33 mouse cellular contexts compared by ENCODE assay signal in the genomic region with DNA sequence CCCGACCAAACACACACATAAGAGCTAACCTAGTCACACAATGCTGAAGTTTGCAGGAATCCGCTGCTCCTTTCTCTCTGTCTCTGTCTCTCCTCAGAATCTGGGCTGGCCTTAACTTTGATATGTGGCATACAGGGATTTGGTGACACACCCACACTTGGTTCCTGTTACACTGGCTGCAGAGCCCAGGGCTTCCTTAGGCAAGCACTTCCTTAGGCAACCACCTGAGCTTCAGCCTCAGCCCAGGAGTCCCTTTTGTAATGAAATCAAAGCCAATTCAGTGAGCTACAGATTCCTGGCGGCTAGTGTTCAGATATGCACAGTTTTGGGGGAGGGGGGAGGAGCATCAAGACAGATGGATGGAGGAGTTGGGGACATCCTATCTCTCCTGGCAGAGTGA. TPM values are rescaled to one million over a fixed set of nuclear protein-coding genes. Genes with fewer than 3 reads are reported as not detected.
A peak's percentile ranks its signal among the peaks of the same experiment; 100 is the strongest.
DNase-seq lines count a peak whose midpoint lies in the region; ATAC-seq and TF ChIP-seq lines count a peak whose summit lies in the region.
"Had no signal": no experiment of that assay in that cellular context is flagged by ENCODE, and none has a peak within 500 bp of the region (broad histone marks: within the 10 kb centered on the region; RNA-seq: fewer than 3 reads in every experiment).

No protein-coding gene starts in this region.

- no peak; the same call in 1 of the 2 replicates for ATAC-seq in heart, embryonic 13.5 days (ENCODE audit: extremely low read depth, insufficient number of reproducible peaks, low FRiP score, low TSS enrichment)
- ATAC-seq in forebrain, postnatal 0 days, result no peak
- ATAC-seq: activated CD4-positive, CD25-positive, alpha-beta regulatory T cell, adult 4 months; forebrain, embryonic 15.5 days; hindbrain, postnatal 0 days; intestine, embryonic 15.5 days had no signal

- intact Hi-C loops in heart, postnatal 36 days (cut with DNase I), result no loop called here

- H3K36me3 ChIP-seq in heart, embryonic 13.5 days, result no peaks in the 10 kb centered on the region
- no peaks in the 10 kb centered on the region for H3K36me3 ChIP-seq in forebrain, postnatal 0 days (ENCODE audit: insufficient read depth)
- H3K36me3 ChIP-seq: embryonic facial prominence, embryonic 12.5 days; forebrain, embryonic 15.5 days; hindbrain, embryonic 12.5 days; intestine, embryonic 15.5 days; limb, embryonic 12.5 days; lung, embryonic 15.5 days; midbrain, embryonic 12.5 days; neural tube, embryonic 12.5 days had no signal

- no peak for TF ChIP-seq CTCF in forebrain, postnatal 0 days (IDR thresholded peaks at IDR 0.05; ENCODE audit: low read depth)

- no peak overlapping the region for H3K4me3 ChIP-seq in heart, embryonic 13.5 days
- H3K4me3 ChIP-seq in forebrain, postnatal 0 days (ENCODE audit: low read depth, low read length), result no peak overlapping the region
- H3K4me3 ChIP-seq: embryonic facial prominence, embryonic 12.5 days; forebrain, embryonic 15.5 days; gastrocnemius, adult 2 months; hindbrain, embryonic 12.5 days; intestine, embryonic 15.5 days; layer of hippocampus, adult 2 months; left cerebral cortex, adult 2 months; limb, embryonic 12.5 days; lung, embryonic 15.5 days; midbrain, embryonic 12.5 days; myocyte; neural tube, embryonic 12.5 days had no signal

- H3K4me1 ChIP-seq in heart, embryonic 13.5 days, result peaks cover 32% of the 10 kb centered on the region
- H3K4me1 ChIP-seq in forebrain, postnatal 0 days (ENCODE audit: insufficient read depth), result no peaks in the 10 kb centered on the region
- H3K4me1 ChIP-seq: embryonic facial prominence, embryonic 12.5 days; forebrain, embryonic 15.5 days; hindbrain, embryonic 12.5 days; intestine, embryonic 15.5 days; lung, embryonic 15.5 days; midbrain, embryonic 12.5 days; neural tube, embryonic 12.5 days had no signal

- H3K9ac ChIP-seq in heart, embryonic 13.5 days, result peak overlapping the region; percentile 61
- H3K9ac ChIP-seq in forebrain, postnatal 0 days, result no peak overlapping the region
- H3K9ac ChIP-seq: embryonic facial prominence, embryonic 12.5 days; forebrain, embryonic 15.5 days; hindbrain, embryonic 12.5 days; intestine, embryonic 15.5 days; limb, embryonic 12.5 days; lung, embryonic 15.5 days; midbrain, embryonic 12.5 days; neural tube, embryonic 12.5 days had no signal

- DNase-seq in heart, postnatal 36 days, result no peak
- DNase-seq in testis, postnatal 14 days (ENCODE audit: low spot score), result peak; percentile 66
- no peak for DNase-seq in testis, postnatal 10 days (ENCODE audit: low spot score)
- peak; percentile 94 for DNase-seq in R1 (ENCODE audit: low read depth, low spot score)
- no peak for DNase-seq in cerebellum, postnatal 25 days
- DNase-seq in forebrain, postnatal 0 days, result no peak
- DNase-seq: adrenal gland, adult 2 months; B cell, adult 2 months; cerebellum, adult 2 months; cerebellum, postnatal 36 days; embryo, embryonic 11 days; gastrocnemius, adult 2 months; gastrocnemius, postnatal 36 days; kidney, adult 2 months; kidney, postnatal 36 days; right cerebral cortex, adult 18-20 months; spleen, adult 18-20 months; thymus, postnatal 4 days had no signal

- 60% methylated on average over 3 of the region's 3 CpGs for WGBS in heart, embryonic 13.5 days
- WGBS in forebrain, postnatal 0 days, result 70% methylated on average over 3 of the region's 3 CpGs

- no peaks in the 10 kb centered on the region for H3K27me3 ChIP-seq in heart, embryonic 13.5 days (replicated peaks)
- H3K27me3 ChIP-seq in forebrain, postnatal 0 days (ENCODE audit: insufficient read depth, low read length), result no peaks in the 10 kb centered on the region
- H3K27me3 ChIP-seq: embryonic facial prominence, embryonic 12.5 days; forebrain, embryonic 15.5 days; hindbrain, embryonic 12.5 days; intestine, embryonic 15.5 days; limb, embryonic 12.5 days; lung, embryonic 15.5 days; midbrain, embryonic 12.5 days; neural tube, embryonic 12.5 days had no signal

- H3K4me2 ChIP-seq in heart, embryonic 13.5 days, result peak overlapping the region; percentile 50
- no peak overlapping the region for H3K4me2 ChIP-seq in forebrain, postnatal 0 days (ENCODE audit: low read depth)
- H3K4me2 ChIP-seq: embryonic facial prominence, embryonic 12.5 days; forebrain, embryonic 15.5 days; hindbrain, embryonic 12.5 days; intestine, embryonic 15.5 days; limb, embryonic 12.5 days; liver, embryonic 11.5 days; lung, embryonic 15.5 days; midbrain, embryonic 12.5 days; neural tube, embryonic 12.5 days had no signal

- H3K9me3 ChIP-seq in heart, embryonic 13.5 days, result no peaks in the 10 kb centered on the region
- no peaks in the 10 kb centered on the region for H3K9me3 ChIP-seq in forebrain, postnatal 0 days (ENCODE audit: low read length)
- H3K9me3 ChIP-seq: embryonic facial prominence, embryonic 12.5 days; forebrain, embryonic 15.5 days; hindbrain, embryonic 12.5 days; intestine, embryonic 15.5 days; limb, embryonic 12.5 days; lung, embryonic 15.5 days; midbrain, embryonic 12.5 days; neural tube, embryonic 12.5 days had no signal

- H3K27ac ChIP-seq in heart, embryonic 13.5 days (replicated peaks), result peak overlapping the region; percentile 94
- H3K27ac ChIP-seq in forebrain, postnatal 0 days (ENCODE audit: low read depth, low read length), result no peak overlapping the region
- H3K27ac ChIP-seq: embryonic facial prominence, embryonic 12.5 days; forebrain, embryonic 15.5 days; gastrocnemius, adult 2 months; hindbrain, embryonic 12.5 days; hindbrain, postnatal 0 days; intestine, embryonic 15.5 days; layer of hippocampus, adult 2 months; left cerebral cortex, adult 2 months; limb, embryonic 12.5 days; lung, embryonic 15.5 days; midbrain, embryonic 12.5 days; neural tube, embryonic 12.5 days had no signal

RNA-seq across cellular contexts. Expression of gene Sap18b, which starts 7.5 kb away (rescaled TPM):
- 255 and 274 TPM in 2 replicates for polyA plus RNA-seq in heart, embryonic 13.5 days (2015; fragmentation: Nextera tagmentation; extraction: Ambion mirVana)
- total RNA-seq in heart, postnatal 36 days (2021), result 10 to 100 TPM; 87.1 to 90.7 TPM
- 67.4 and 77.0 TPM in 2 replicates for total RNA-seq in forebrain, postnatal 0 days (2014; rRNA removed)
- polyA plus RNA-seq in forebrain, postnatal 0 days (2015; fragmentation: Nextera tagmentation; extraction: Ambion mirVana), result 305 and 352 TPM in 2 replicates

RNA-seq across cellular contexts. Expression of gene Cnot1, which starts 10.3 kb away (rescaled TPM):
- 42.8 and 47.4 TPM in 2 replicates for polyA plus RNA-seq in heart, embryonic 13.5 days (2015; fragmentation: Nextera tagmentation; extraction: Ambion mirVana)
- 100 to 1,000 TPM; 119 to 124 TPM for total RNA-seq in heart, postnatal 36 days (2021)
- 132 and 143 TPM in 2 replicates for total RNA-seq in forebrain, postnatal 0 days (2014; rRNA removed)
- 19.0 and 25.0 TPM in 2 replicates for polyA plus RNA-seq in forebrain, postnatal 0 days (2015; fragmentation: Nextera tagmentation; extraction: Ambion mirVana)

RNA-seq across cellular contexts. Expression of gene Slc38a7, which starts 35.7 kb away (rescaled TPM):
- 11.7 and 12.4 TPM in 2 replicates for polyA plus RNA-seq in heart, embryonic 13.5 days (2015; fragmentation: Nextera tagmentation; extraction: Ambion mirVana)
- total RNA-seq in heart, postnatal 36 days (2021), result 10 to 100 TPM; 11.4 to 12.0 TPM
- 37.9 and 50.4 TPM in 2 replicates for total RNA-seq in forebrain, postnatal 0 days (2014; rRNA removed)
- 24.6 and 28.5 TPM in 2 replicates for polyA plus RNA-seq in forebrain, postnatal 0 days (2015; fragmentation: Nextera tagmentation; extraction: Ambion mirVana)

Comparison
In these comparisons a context has a peak if more than half of its experiments do, and no peak if none do; other contexts are left out.
1. DNase-seq: peak in testis, postnatal 14 days (single experiment) and R1 (single experiment); none in heart, postnatal 36 days (0 of 2), testis, postnatal 10 days (single experiment), cerebellum, postnatal 25 days (0 of 2) and forebrain, postnatal 0 days (single experiment).